Mouse (Mus musculus): ENCODE measurements around the gene Nrarp.

The Nrarp gene

DNA sequence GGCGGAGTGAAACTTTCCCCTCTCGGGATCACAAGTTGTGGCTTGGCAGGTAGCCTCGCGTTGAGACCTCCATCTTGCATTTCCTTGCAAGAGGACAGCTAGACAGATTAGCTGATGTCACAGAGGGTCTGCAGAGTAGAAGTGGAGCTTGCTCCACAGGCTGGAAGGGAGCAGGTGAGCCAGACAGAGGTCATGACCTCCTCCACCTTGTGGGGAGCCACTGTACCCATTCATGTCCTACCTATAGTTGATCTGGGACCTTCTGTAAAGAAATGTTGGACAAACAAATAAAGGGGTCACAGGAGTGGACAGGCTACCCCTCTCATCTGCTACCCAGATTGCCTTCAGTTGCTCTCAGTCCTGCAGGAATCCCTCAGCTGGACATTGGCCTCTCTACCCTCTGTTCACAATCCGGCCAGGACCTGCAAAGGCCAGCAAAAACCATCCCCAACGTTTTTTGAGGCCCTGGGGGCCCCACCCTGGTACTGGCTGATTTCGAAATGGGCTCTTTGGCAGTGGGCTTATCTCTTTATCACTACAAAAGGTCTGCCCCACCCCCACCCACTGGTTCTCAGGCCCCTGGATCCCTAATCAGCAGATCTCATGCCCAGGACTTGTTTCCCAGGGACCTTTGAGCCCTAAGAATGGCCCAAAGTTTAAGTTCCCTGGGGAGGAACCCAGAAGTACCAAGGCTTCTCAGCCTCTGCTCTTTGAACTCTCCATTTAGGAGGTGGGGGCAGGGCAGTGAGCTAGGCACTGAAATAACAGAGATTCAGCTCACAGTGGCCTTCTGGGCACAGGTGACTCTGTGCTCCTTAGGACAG lies 5.5 kb upstream of the Nrarp start:
- no peak for DNase-seq (ENCODE audit: low spot score)

GRCm38 (mm10) chr2:25175690-25176078 lies 4.9 kb upstream of the Nrarp start:
- DNase-seq (ENCODE audit: low spot score) = no peak

GRCm38 (mm10) chr2:25176573-25176972 lies 4.0 kb upstream of the Nrarp start:
- no peak for DNase-seq (ENCODE audit: low spot score)

DNA sequence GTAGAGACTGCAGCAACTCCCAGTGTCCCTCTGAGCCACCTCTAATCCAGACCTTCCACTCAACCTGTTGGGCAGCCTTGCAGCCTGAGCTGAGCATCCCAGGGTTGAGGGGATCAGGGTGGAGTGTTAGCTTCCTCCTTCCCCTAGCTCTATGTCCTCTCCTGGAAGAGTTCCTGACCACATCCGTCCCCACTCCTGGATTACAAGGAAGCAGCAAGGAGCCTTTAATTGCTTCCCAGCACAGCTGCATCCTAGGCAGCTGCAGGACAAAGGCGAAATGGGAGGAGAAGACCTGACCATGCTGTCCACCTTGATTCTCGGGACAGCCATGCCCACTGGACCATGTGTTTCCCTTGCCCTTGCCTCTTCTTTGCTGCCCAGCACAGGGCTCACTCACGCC lies 3.5 kb upstream of the Nrarp start:
- no peak for DNase-seq (ENCODE audit: low spot score)

- DNase-seq (ENCODE audit: low spot score) = peak; percentile 46
Measured at GRCm38 (mm10) chr2:25177685-25178084, 2.9 kb upstream of the Nrarp start.

GRCm38 (mm10) chr2:25178285-25178972 lies 2.1 kb upstream of the Nrarp start:
- DNase-seq (ENCODE audit: low spot score) = no peak

DNA sequence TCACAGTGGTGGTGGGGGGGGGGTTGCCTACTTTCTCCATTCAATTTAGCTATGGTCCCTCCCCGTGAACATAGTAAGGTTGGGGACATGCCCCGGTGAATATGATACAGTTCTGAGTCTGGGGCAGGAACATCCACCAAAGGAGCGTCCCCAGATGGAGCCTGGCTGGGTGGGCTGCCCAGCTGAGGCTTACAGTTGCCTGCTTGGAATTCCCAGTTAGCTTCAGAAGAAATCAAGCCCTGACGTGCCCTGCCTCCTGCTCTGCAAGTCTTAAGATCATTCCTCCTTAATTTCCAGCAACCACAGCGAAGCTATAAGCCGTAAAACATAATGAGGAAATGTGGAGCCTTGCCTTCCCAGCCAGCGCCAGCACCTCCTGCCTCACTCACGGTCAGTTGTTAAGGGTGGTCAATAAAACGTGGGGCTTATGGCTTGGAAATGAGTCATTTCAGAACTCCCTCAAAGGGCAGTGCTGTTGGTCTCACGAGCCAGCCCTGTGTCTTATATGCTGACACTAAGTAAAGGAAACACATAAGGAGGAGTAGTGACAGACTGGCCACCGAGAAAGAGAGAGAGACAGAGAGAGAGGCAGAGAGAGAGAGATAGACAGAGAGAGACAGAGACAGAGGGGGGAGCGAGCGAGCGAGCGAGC lies 866 bp upstream of the Nrarp start:
- no peak for DNase-seq (ENCODE audit: low spot score)

- peak; percentile 56 for DNase-seq (ENCODE audit: low spot score)
Measured at GRCm38 (mm10) chr2:25180973-25181890, 674 bp downstream of the Nrarp start.

DNA sequence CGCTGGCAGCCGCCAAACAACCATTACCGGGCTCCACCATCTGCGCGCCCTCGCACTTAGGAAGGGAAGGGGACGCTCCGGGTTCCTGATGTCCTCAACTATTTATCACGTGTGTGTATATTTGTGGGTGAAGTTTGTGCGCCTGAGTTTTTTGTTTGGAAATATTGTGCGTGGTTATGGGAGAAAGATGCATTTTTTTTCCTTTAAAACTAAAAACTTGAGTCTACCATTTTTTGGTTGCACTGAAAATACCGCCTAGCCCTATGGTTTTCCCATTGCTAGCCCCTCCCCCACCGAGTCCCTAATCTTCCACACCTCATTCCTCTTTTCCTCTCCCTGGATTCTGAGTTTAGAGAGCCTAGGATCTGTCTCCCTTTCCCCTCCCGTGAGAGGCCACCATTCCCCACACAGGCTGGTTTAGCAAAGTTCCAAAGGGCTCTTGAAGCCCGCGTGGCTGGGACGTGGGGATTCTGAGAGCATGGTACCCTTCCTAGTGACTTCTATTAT lies 1.4 kb downstream of the Nrarp start:
- no peak for DNase-seq (ENCODE audit: low spot score)

DNA sequence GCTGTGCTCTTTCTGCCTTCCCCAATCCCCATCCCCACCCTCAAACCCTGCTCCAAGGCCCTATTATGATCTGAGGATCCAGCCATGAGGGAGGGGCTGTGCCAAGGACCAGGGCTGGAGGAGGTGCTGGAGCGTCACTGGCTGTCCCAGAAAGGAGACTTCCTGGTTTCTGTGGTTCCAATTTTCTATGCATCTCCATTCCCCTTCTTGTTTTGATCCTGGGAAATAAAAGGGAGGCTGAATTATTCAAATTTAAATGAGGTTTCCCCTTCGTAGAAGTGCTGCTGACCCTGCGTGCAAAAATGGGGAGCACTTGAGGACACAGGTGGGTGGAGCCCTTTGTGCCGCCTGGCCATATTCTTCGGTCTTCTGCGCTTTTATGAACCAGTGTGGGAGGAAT lies 2.1 kb downstream of the Nrarp start:
- DNase-seq (ENCODE audit: low spot score) = no peak

- no peak for DNase-seq (ENCODE audit: low spot score)
Measured at GRCm38 (mm10) chr2:25183336-25183735, 2.8 kb downstream of the Nrarp start.

GRCm38 (mm10) chr2:25184496-25184895 lies 3.9 kb downstream of the Nrarp start:
- DNase-seq (ENCODE audit: low spot score) = no peak

DNA sequence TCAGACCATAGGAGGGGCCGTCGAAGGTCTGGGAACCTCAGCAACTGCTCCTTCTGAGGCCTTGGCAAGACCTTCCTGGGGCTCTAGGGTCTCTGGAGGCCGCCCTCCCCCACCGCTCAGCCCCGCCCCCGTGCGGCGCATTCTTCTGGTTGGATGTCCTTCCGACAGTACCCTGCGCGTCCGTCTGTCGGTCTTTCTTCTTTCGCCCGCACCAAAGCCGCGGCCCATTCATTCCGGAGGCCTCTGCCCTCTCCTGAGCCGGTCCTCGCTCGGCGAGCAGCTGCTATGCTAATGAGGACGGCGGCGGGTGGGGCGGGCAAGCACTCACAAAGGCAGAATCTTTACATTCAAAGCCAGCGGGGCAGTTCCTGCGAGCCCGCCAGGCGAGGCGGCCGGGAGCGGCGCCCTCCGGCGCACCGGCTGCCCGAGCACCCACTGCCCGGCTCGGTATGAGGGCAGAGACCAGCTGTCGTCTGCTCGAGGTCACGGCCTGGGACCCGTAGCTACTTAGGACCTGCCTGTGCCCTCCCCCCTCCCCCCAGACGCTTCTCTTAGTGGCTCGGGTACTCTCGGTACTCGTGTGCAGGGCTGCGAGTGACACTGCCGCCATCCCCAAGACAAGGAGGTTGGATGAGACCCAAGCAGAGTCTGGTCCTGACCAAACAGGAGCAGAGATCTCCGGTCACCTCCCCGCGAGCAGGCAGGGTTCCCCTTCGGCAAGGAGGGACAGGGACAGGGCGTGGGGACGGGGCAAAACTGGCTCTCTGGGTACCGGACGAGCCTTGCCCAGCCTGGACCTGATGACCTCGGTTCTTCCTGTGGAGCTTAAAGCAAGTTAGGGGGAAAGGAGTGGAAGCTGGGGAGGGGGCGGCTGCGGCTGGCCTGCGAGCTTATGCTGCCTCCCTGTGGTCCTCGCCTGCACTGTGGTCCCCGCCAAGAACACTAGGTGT lies 5.3 kb downstream of the Nrarp start:
- DNase-seq (ENCODE audit: low spot score) = peak; percentile 66

DNA sequence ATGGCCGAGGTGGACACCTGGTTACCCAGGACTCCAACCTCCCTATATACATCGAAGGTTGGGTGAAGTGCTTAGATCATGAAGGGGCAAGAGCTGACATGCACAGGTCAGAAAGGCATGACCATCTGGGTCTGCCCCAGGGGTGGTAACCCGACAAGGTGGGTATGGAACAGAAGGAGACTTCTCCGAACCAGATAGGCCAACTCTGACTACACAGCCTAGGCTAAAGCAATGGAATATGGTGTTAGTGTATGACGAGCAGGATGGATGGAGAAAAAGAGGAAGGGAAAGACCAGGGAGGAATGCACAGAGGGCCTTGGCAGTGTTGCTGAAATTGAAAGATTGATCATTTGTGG lies 6.0 kb downstream of the Nrarp start:
- no peak for DNase-seq (ENCODE audit: low spot score)

DNA sequence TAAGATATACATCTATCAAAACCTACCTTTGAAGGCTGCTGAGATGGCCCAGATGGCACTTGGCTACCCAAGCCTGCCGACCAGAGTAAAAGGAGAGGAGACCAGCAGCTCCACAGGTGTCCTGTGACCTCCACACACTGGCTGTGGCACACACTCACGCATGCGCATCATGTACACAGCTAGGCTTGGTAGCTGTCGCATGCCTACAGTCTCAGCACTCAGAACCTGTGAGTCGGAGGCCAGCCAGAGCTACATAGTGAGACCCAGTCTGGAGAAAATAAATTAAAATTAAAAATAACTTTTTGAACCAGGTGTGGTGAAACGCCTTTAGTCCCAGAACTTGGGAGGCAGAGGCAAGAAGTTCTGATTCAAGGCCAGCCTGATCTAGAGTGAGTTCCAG lies 7.3 kb downstream of the Nrarp start:
- DNase-seq (ENCODE audit: low spot score) = no peak

DNA sequence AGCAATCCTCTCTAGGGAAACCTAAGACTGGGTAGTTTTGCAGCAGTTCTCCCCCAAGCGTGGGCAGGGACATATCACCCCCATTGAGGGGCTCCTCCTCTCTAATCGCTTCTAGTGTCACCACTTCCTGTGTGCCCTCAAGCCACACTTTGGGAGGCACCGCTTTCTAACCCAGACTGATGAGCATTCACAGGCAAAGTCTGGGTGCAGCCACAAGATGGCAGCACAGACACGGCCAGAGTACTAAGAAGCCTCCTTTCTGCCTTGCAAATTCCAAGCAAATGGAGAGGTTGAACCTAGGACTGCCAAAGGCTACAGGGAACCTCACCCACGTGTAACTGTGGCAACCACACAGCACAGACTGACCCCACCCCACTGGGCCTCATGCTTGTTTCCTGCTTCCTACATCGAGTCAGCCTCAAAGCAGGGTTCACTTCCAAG lies 12.8 kb downstream of the Nrarp start:
- peak; percentile 85 for DNase-seq (ENCODE audit: low spot score)

DNA sequence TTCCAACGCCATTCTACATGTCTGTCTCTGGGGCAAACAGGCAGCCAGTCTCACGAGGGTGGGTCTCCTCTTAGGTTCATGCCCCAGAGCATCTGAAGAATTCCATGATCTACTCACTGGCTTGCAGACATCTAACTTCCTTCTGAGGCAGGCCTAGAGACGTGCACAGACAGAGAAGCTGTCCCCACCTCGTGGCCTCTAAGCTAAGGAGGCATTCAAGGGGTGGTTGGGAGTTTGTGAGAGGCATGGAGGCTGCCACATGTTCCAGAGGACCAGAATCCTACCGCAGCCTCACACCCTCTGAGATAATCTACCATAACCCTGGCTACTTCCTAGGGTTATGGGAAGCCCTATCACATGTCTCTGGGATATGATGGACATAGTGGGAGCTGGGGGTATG lies 13.4 kb downstream of the Nrarp start:
- DNase-seq (ENCODE audit: low spot score) = no peak

- no peak for DNase-seq (ENCODE audit: low spot score)
Measured at GRCm38 (mm10) chr2:25194486-25195171, 14.1 kb downstream of the Nrarp start.

GRCm38 (mm10) chr2:25195211-25196156 lies 14.9 kb downstream of the Nrarp start:
- DNase-seq (ENCODE audit: low spot score) = peak; percentile 80

Measured in urinary bladder, postnatal 14 days (tissue).